Mouse (Mus musculus) testis, postnatal 10 days (tissue): Measurements from ENCODE around the gene A630089N07Rik.
A peak's percentile ranks its signal among the peaks of the same experiment; 100 is the strongest.
"Not testable (repeated sequence)": the region's sequence is repeated elsewhere in the genome, so short reads cannot be mapped to it uniquely, and the experiment has no call there.

ENCODE experiments used
- DNase-seq: peaks from one replicate; pipeline ENCODE4 v3.0.0; 2021; ENCODE audit warnings: low spot score

The A630089N07Rik gene

GRCm38 (mm10) chr16:98081889-98082818 is at the start of gene A630089N07Rik:
A630089N07Rik (minus strand) TSS chr16:98082450.
- DNase-seq: peak; percentile 88

DNA sequence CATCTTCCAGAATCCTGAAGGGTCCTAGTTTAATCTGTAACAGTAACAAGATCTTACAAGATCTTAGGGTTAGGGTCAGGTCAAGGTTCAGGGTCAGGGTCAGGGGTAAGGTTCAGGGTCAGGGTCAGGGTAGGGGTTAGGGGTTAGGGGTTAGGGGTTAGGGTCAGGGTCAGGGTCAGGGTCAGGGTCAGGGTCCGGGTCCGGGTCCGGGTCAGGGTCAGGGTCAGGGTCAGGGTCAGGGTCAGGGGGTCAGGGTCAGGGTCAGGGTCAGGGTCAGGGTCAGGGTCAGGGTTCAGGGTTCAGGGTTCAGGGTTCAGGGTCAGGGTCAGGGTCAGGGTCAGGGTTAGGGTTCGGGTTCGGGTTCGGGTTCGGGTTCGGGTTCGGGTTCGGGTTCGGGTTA is 24.9 kb upstream of the A630089N07Rik start:
- peak; percentile 50 for DNase-seq

- DNase-seq: not testable (repeated sequence)
These were observed 731 bp downstream of the A630089N07Rik start for GRCm38 (mm10) chr16:98081550-98081888.

DNA sequence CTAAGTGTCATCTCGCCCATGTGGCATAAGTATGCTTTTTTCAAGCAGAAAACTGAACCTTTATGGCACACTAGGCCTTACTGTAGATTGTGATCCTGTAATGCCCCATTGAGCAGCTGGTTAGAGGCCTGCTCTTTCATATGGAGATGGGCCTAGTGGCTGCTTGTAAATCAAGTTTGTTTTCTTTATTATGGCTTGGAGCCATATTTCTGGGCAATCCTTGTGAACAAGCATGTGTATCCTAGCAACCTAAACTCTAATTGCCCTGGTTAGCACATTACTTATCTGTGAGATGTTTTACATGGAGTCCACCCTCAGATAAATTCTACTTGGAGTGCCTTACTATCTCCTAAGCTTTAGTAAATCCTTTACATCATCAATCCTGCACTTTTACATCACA is 1.1 kb downstream of the A630089N07Rik start:
- not testable (repeated sequence) for DNase-seq

- DNase-seq: not testable (repeated sequence)
These were observed 2.9 kb downstream of the A630089N07Rik start for GRCm38 (mm10) chr16:98079382-98079781.

DNA sequence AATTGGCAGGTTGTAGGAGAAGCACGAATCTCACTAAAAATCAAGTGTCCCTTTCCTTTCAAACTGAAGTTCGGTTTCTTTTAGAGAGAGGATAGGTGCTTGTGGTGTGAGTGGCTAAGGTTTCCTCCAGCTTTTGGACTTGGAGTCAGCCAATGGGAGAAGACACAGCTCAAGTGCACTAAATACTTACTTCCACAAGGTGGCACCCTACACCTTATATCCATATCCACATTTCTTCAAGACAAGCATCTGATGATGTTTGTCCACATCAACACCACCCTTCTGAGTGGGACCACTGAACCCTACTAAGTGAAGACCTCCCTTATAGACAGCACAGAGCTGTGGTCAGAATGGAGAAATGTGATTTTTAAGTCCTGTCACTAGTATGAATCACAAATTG is 40.6 kb downstream of the A630089N07Rik start:
- DNase-seq: no peak

GRCm38 (mm10) chr16:98034971-98035370 is 47.3 kb downstream of the A630089N07Rik start:
- not testable (repeated sequence) for DNase-seq

DNA sequence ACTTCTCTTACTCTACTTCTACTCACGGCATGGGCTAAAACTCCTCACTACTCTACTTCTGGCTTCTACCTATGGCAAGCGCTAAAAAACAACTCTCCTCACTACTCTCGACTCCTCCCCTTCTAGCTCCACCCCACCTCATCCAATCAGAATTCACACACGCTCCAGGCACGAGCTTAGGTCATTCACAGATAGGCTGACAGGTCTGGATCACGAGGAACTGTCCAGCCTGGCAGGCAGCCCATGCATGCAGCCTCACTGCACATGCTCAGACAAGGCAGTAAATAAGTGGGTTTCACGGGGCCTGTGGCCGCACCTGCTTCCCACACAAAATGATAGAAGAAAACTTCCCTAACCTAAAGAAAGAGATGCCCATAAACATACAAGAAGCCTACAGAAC is 56.1 kb downstream of the A630089N07Rik start:
- DNase-seq: not testable (repeated sequence)

DNA sequence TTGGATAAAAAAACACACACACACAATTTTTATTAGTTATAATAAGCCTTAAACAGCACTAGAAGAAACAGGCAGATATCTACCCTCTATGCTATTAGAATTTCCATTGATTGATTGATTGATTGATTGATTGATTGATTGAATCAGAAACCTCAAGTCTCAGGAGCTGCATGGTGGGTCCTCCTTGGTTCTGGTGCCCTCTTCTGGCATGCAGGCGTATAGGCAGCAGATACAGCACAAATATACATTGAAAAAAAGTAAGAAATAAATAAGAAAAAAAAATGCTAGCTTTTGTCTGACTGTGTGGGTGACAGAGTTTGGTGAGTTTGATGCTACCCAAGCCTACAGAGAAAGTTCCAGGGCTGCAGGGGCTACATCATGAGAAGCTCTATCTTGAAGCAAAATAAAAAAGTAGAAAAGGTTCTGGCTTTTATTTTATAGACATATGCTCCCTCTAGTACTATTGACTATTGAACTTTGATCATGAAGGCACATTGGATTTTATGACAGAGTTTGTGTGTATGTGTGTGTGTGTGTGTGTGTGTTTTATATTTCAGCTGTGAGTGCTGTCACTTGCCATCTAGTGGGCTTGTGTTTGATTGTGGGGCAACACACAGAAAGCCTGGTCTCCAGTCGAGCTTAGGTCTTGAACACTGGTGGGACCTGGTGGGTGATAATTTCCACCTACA is 59.4 kb downstream of the A630089N07Rik start:
- no peak for DNase-seq

DNA sequence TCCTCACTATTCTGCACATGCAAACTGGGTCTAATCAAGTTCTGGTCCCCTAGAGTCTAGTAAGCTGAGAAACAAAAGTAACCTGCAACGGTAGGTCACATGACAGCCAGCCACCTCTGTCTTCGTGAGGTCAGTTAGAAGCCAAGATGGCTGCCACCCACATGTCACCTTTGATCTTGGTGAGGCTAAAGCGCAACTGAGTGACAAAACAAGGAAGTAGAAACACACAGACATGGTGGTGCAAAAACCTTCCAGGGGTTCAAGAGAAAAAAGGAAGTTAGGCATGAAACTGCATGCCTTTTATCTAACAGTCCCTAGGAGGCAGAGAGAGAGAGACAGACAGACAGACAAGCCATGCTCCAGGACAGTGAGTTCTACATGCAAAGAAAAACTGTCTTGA is 60.2 kb downstream of the A630089N07Rik start:
- DNase-seq: no peak

- not testable (repeated sequence) for DNase-seq
These were observed 84.9 kb downstream of the A630089N07Rik start for GRCm38 (mm10) chr16:97997383-97997731.

DNA sequence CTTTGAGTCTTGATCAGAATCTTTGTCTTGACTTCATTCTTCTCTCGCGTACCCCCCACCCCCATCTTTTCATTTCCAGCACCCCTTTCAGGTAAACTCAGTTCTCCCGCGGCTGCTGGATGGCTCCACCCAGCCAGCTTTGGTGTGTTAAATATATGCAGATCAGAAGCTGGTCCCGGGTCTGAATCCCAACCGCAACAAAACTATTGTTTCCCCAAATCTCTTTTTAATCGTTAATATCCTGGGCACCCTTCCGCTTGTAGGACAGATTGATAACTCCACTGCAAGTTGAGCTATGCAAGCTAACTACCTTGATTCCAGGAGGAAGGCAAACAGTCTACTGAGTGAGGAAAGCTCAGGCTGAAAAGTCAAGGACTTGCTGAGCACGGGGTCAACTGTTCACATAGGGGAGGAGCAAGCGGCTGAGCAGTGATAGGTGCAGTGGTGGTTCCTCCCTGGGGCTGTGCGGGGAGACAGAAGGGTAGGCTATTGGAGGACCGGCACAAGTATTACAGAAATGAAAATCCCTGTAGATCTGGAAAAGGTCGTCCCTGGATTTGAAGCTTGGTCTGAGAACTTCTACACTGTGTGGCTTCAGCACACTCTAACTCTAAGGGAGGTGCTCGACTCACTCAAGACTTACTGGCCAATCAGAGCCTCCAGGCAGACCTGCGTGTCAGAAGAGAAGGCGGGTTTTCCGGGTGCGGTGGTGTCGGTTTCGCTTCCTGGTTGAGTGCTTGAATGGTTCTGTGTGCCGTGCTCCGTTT is 85.5 kb downstream of the A630089N07Rik start, which contains the start of gene B230307C23Rik:
TSS of gene B230307C23Rik (plus strand) at position 700 of the 767 bp plus-strand sequence.
- DNase-seq: peak; percentile 77

DNA sequence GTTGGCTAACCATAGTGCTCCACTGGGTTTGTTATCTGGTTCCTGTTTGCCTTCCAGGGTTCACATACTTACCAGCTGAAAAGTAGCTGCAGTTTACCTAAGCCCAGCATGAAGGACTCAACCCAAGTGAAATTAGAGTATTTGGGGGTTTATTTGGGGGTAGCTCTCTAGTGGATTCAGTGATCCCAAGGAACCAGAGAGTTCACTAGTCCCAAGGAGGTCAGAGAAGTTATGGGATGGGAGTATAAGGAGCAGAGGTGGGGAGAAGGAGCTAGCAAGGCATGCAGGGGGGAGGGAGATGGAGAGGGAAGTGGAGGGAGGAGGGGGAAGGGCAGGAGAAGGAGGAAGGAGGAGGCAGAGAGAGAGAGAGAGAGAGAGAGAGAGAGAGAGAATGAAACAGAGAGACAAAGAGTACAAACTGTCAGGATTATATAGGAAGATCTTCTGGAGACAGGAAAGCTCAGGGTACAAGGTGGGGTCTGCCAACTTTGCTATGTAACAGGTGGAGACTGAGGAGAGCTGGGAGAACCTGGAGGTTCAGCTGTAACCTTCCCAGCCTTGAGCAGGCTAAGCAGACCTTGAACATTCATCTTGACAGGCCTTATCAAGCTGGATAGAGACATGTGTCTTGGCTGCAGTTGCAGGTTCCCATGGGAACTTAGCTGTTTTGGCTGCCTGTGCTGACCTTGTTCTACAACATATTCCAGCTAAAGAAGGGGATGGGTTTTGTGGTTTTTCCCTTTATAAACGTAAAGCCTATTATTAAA is 86.2 kb downstream of the A630089N07Rik start:
- DNase-seq: no peak

GRCm38 (mm10) chr16:97992477-97992876 is 89.8 kb downstream of the A630089N07Rik start:
- not testable (repeated sequence) for DNase-seq

DNA sequence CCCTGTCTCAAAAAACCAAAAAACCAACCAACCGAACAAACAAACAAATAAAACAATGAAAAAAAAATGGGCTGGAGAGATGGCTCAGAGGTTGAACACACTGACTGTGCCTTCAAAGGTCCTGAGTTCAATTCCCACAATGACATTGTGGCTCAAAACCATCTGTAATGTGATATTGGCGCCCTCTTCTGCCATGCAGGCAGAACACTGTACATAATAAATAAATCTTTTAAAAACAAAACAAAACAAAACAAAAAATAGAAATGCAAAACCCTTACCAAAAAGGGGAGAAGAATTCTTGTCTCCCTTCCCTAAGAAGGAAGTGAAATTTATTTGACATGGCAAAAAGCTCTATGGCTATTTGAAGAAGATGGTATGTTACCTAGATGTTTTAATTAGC is 90.7 kb downstream of the A630089N07Rik start:
- DNase-seq: no peak

- DNase-seq: no peak
These were observed 97.7 kb downstream of the A630089N07Rik start for GRCm38 (mm10) chr16:97984589-97984988.

DNA sequence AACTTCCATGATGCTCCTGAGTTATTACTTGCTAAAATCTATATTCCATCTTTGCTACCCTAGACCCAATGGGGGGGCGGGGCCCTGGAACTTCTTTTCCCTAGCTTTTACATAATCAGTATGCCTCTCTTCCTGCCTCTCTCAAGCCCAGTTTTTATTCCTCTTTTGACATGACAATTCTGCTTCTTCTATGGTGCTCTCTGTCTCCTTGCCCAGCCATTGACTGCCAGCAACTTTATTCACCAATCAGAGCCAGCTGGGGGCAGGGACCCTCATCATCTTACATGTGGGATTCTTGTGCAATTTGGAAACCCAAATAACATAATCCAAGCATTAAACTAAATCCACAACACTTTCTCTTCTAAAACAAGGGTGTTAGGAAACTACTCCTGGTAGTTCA is 100.9 kb downstream of the A630089N07Rik start:
- DNase-seq: no peak

- no peak for DNase-seq
These were observed 104.5 kb downstream of the A630089N07Rik start for GRCm38 (mm10) chr16:97977722-97978121.

GRCm38 (mm10) chr16:97977277-97977676 is 105.0 kb downstream of the A630089N07Rik start:
- no peak for DNase-seq

GRCm38 (mm10) chr16:97963956-97964540 is 118.2 kb downstream of the A630089N07Rik start:
- no peak for DNase-seq
